Mouse (Mus musculus): ENCODE measurements around the gene Prr7. TPM values are rescaled to one million over a fixed set of nuclear protein-coding genes. Genes with fewer than 3 reads are reported as not detected.

The Prr7 gene
- total and polyA plus RNA-seq, 2 experiments from 2014 or later, result 7.8 to 108 TPM

DNA sequence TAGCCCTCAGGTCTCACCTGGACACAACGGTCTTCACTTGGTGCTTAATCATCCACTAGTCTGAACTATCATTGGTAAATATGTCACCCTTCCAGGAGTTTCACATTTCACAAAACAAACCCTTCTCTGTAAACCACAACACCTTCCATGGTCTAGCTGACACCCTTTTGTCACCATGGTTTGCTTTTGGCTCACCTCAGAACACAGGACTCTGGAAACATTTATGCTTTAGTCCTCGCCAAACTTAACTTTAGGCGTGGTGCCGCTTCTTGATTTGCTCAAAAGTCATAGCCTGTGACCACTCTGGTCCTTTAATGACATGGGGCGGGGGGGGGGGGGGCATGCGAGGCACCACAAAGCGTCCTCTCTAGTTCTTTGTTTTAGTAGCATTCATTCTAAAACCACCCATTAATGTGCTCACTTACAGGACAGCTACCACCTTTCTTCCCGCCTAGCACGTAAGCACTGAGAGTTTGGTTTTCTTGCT lies 20.2 kb upstream of the Prr7 start:
- peak overlapping the region; percentile 86 for H3K4me3 ChIP-seq (ENCODE audit: low read depth, low read length)
- H3K9me3 ChIP-seq (ENCODE audit: low read length), result no peaks in the 10 kb centered on the region
- H3K4me1 ChIP-seq (ENCODE audit: insufficient read depth), result no peaks in the 10 kb centered on the region; the same call in 1 of the 2 replicates
- DNase-seq (no peak), ATAC-seq (no peak)
- peak overlapping the region; percentile 58 for H3K4me2 ChIP-seq (ENCODE audit: low read depth)
- H3K27me3 ChIP-seq (ENCODE audit: insufficient read depth, low read length), result no peaks in the 10 kb centered on the region
- WGBS, result 38% methylated on average over 9 of the region's 9 CpGs
- no peak for TF ChIP-seq CTCF (IDR thresholded peaks at IDR 0.05; ENCODE audit: low read depth)
- no peaks in the 10 kb centered on the region for H3K36me3 ChIP-seq (ENCODE audit: insufficient read depth)
- peak overlapping the region; percentile 93; the same call in 1 of the 2 replicates for H3K27ac ChIP-seq (ENCODE audit: low read depth, low read length)
- peak overlapping the region; percentile 60 for H3K9ac ChIP-seq

DNA sequence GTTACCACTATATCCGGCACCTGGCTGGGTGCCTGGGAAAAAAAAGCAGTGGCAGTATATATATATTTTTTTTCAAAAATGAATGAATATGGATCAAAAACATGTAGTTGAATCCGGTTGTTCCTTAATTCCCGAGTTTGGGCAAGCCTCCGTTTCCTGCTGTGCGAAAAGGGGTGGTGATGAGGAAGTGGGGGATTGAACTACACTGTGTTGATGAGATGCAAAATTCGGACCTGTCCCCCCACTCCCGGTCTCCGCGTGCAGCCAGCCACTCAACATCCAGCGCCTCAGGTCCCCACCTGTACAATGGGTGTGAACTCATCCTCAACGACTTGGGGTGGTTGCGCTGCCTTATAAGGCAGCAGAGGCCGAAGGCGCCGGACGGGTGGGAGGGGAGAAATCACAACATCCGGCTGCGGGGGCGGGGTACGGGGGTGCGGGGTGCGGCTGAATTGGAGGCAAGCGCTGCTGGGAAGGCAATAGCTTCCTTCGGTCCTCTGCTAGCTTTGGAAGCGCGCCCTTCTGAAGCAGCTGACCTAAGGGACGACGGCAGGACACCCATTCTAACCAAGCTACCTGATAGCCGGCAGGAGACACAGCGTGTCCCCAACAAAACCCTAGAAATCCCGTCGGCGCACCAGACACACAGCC lies 19.7 kb upstream of the Prr7 start:
- Histone ChIP-seq H3K27ac (ENCODE audit: low read depth, low read length) (peak overlapping the region; percentile 93), H3K9me3 (ENCODE audit: low read length) (no peaks in the 10 kb centered on the region), H3K4me3 (ENCODE audit: low read depth, low read length) (peak overlapping the region; percentile 86), H3K36me3 (ENCODE audit: insufficient read depth) (no peaks in the 10 kb centered on the region), H3K4me1 (ENCODE audit: insufficient read depth) (no peaks in the 10 kb centered on the region; the same call in 1 of the 2 replicates), H3K4me2 (ENCODE audit: low read depth) (peak overlapping the region; percentile 58), H3K9ac (peak overlapping the region; percentile 60), H3K27me3 (ENCODE audit: insufficient read depth, low read length) (no peaks in the 10 kb centered on the region)
- DNase-seq, result no peak
- WGBS, result under 1% methylated on average over 33 of the region's 33 CpGs
- TF ChIP-seq CTCF (IDR thresholded peaks at IDR 0.05; ENCODE audit: low read depth), result no peak
- peak; percentile 65 for ATAC-seq

DNA sequence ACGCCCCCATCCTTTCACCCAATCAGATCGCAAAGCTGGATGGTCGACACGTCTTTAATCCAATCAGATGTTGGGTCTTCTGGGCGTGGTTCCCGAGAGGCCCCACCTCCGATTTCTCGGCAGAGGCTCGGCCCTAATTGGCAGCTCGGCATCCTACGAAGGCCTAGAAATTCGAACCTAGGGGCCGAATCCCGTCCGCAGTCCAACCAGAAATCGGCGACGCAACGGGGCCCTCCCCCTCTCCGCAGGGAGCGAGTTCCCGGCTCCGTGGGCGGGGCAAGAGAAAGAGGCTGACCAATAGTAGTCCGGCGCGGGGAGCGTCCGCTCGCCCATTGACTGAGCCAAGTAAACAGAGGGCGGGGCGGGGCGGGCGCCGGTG lies 19.1 kb upstream of the Prr7 start, which contains the start of gene Grk6:
Gene Grk6, plus strand, starts transcription at position 136 of the 379 bp plus-strand sequence.
- peak; percentile 100 for DNase-seq
- no peak for TF ChIP-seq CTCF (IDR thresholded peaks at IDR 0.05; ENCODE audit: low read depth)
- Histone ChIP-seq H3K27ac (ENCODE audit: low read depth, low read length) (peak within 1 kb of the TSS; percentile 93), H3K4me3 (ENCODE audit: low read depth, low read length) (peak within 1 kb of the TSS; percentile 86), H3K27me3 (ENCODE audit: insufficient read depth, low read length) (no peaks in the 10 kb centered on the region), H3K4me2 (ENCODE audit: low read depth) (peak within 1 kb of the TSS; percentile 84), H3K36me3 (ENCODE audit: insufficient read depth) (no peaks in the 10 kb centered on the region), H3K4me1 (ENCODE audit: insufficient read depth) (no peaks in the 10 kb centered on the region; the same call in 1 of the 2 replicates), H3K9me3 (ENCODE audit: low read length) (no peaks in the 10 kb centered on the region), H3K9ac (peak within 1 kb of the TSS; percentile 81)
- WGBS, result 1% methylated on average over 30 of the region's 35 CpGs
- peak; percentile 95 for ATAC-seq

DNA sequence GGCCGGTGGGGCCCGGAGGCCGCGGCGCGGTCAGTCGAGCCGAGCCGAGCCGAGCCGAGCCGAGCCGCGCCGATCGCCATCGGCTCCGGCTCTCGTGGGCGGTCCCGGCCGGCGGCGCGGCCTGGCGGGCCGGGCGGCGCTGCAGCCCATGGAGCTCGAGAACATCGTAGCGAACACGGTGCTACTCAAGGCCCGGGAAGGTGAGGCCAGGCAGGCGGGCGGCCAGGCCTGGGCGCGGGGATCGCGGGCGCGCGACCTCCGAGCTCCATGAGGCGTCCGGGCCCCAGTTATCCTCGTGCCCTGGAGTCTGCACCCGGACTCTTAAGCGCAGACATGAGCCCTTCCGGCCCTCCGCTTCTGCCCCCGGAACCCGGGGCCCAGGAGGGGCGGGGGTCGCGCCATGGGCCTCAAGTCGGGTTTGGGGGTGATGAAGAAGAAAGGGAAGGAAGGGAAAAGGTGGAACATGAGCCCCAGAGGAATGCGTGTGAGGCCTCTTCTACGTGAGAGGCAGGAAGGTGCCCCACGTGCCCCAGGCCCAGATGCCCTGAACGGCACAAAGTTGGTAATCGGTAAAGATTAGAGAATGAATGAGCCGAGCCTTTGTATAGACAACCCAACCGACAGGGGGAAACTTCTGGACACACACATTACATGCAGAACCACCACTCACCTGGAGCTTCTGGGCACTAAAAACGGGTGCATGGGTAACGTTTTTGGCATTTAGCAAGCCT lies 18.5 kb upstream of the Prr7 start:
- Histone ChIP-seq H3K4me3 (ENCODE audit: low read depth, low read length) (peak overlapping the region; percentile 86), H3K4me2 (ENCODE audit: low read depth) (peak overlapping the region; percentile 84), H3K4me1 (ENCODE audit: insufficient read depth) (no peaks in the 10 kb centered on the region; the same call in 1 of the 2 replicates), H3K27me3 (ENCODE audit: insufficient read depth, low read length) (no peaks in the 10 kb centered on the region), H3K36me3 (ENCODE audit: insufficient read depth) (peaks cover 4% of the 10 kb centered on the region), H3K9me3 (ENCODE audit: low read length) (no peaks in the 10 kb centered on the region), H3K9ac (peak overlapping the region; percentile 81), H3K27ac (ENCODE audit: low read depth, low read length) (peak overlapping the region; percentile 86)
- DNase-seq (no peak), ATAC-seq (peak; percentile 23)
- peak; percentile 32; the same call in 1 of the 2 replicates for TF ChIP-seq CTCF (IDR thresholded peaks at IDR 0.05; ENCODE audit: low read depth)
- under 1% methylated on average over 61 of the region's 66 CpGs for WGBS

DNA sequence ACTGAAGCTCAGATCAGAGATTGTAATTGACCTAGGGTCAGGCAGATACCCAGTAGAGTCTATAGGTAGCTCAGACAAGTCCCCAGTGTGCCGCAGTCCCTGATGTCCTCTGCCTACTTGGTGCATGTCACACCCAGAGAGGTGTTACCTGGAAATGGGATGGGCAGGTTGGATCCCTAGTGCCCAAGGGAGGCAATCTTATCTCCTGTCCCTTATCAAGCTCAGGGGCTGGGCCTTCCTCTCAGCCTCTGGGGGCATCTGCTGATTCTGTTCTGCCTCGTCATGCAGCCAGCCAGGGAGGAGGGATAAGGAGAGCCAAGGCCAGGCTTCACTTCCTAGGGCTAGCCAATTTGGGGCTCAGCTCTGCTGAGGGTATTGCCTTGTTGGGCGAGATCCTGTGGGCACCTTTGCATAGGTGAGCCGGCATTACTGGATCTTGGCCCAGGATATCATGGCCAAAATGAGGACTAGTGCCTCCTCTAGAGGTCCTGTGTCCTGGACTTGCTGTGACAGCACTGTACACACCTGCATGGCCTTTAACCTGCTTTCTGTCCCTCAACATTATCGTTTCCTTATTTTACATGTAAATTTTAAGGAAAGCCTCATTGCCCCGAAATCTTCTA lies 17.5 kb upstream of the Prr7 start:
- H3K9ac ChIP-seq, result peak overlapping the region; percentile 81
- peaks cover 14% of the 10 kb centered on the region for H3K36me3 ChIP-seq (ENCODE audit: insufficient read depth)
- ATAC-seq, result no peak
- no peak overlapping the region for H3K27ac ChIP-seq (ENCODE audit: low read depth, low read length)
- TF ChIP-seq CTCF (IDR thresholded peaks at IDR 0.05; ENCODE audit: low read depth), result no peak
- H3K27me3 ChIP-seq (ENCODE audit: insufficient read depth, low read length), result no peaks in the 10 kb centered on the region
- WGBS, result 79% methylated on average over 6 of the region's 6 CpGs
- peak overlapping the region; percentile 84 for H3K4me2 ChIP-seq (ENCODE audit: low read depth)
- DNase-seq, result no peak
- no peaks in the 10 kb centered on the region for H3K9me3 ChIP-seq (ENCODE audit: low read length)
- peak overlapping the region; percentile 86; the same call in 1 of the 2 replicates for H3K4me3 ChIP-seq (ENCODE audit: low read depth, low read length)
- no peaks in the 10 kb centered on the region; the same call in 1 of the 2 replicates for H3K4me1 ChIP-seq (ENCODE audit: insufficient read depth)

DNA sequence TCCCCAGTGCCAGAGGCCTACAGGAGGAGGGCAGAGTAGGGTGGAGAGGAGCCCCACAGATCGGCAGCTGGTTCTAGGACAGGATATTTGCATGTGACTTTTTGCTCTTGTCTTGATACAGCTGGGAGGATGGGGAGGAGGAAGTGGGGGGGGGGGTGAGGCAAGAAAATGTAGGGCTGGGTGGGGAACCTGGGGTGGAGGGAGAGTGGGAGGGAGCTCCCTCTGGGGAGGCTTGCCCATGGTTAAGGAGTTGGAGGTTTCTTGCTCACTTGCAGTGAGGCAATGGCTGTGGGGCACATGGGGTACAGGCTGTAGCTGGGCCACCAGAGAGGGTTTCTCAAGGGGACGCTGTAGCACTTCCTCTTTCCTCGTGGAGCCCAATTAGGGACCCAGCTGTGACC lies 16.5 kb upstream of the Prr7 start:
- DNase-seq (no peak), ATAC-seq (no peak)
- WGBS, result 74% methylated on average over 3 of the region's 3 CpGs
- Histone ChIP-seq H3K9me3 (ENCODE audit: low read length) (no peaks in the 10 kb centered on the region), H3K4me2 (ENCODE audit: low read depth) (no peak overlapping the region), H3K27me3 (ENCODE audit: insufficient read depth, low read length) (no peaks in the 10 kb centered on the region), H3K4me1 (ENCODE audit: insufficient read depth) (no peaks in the 10 kb centered on the region; the same call in 1 of the 2 replicates), H3K27ac (ENCODE audit: low read depth, low read length) (no peak overlapping the region), H3K4me3 (ENCODE audit: low read depth, low read length) (no peak overlapping the region), H3K36me3 (ENCODE audit: insufficient read depth) (peaks cover 24% of the 10 kb centered on the region), H3K9ac (no peak overlapping the region)
- no peak for TF ChIP-seq CTCF (IDR thresholded peaks at IDR 0.05; ENCODE audit: low read depth)

All from forebrain, postnatal 0 days (tissue).